In genomic region chr2:92459921-92460707, GRCm38 (mm10) we compare ENCODE assay signal across 8 mouse cellular contexts. TPM values are rescaled to one million over a fixed set of nuclear protein-coding genes. Genes with fewer than 3 reads are reported as not detected.
DNase-seq lines count a peak whose midpoint lies in the region; ATAC-seq and TF ChIP-seq lines count a peak whose summit lies in the region.

Gene Slc35c1 (minus strand): TSS chr2:92460538.

- no peak for DNase-seq in layer of hippocampus, adult 2 months (ENCODE audit: low spot score in 2 of 2)
- no peak for DNase-seq in layer of hippocampus, adult 11-12 months (ENCODE audit: low spot score)
- peak; percentile 47 for DNase-seq in cerebellum, adult 8-10 months
- peak; percentile 30 to 43 for DNase-seq in heart, adult 9 months (ENCODE audit: low spot score in 2 of 2)
- peak; percentile 58 for DNase-seq in kidney, adult 2 months
- DNase-seq in liver, embryonic 11.5 days (ENCODE audit: low spot score), result no peak
- DNase-seq in thymus, postnatal 25 days, result peak; percentile 77

- TF ChIP-seq POLR2A in kidney, adult 2 months (IDR thresholded peaks at IDR 0.05; ENCODE audit: low read depth, low read length), result no peak

- no peaks in the 10 kb centered on the region for H3K36me3 ChIP-seq in kidney, adult 2 months (ENCODE audit: control insufficient read depth, insufficient read depth, low read length)
- no peaks in the 10 kb centered on the region for H3K36me3 ChIP-seq in liver, embryonic 11.5 days (ENCODE audit: control insufficient read depth, insufficient read depth, low read length)

- H3K4me3 ChIP-seq in layer of hippocampus, adult 2 months, result peak within 1 kb of the TSS; percentile 82
- H3K4me3 ChIP-seq in kidney, adult 2 months (ENCODE audit: insufficient read depth, low read depth, low read length), result peak within 1 kb of the TSS; percentile 86
- H3K4me3 ChIP-seq in liver, embryonic 11.5 days (ENCODE audit: low read depth, low read length), result peak within 1 kb of the TSS; percentile 76

- H3K9ac ChIP-seq in liver, embryonic 11.5 days (ENCODE audit: low read depth, low read length), result peak within 1 kb of the TSS; percentile 75

- H3K27ac ChIP-seq in layer of hippocampus, adult 2 months, result peak within 1 kb of the TSS; percentile 91
- peak within 1 kb of the TSS; percentile 59 for H3K27ac ChIP-seq in kidney, adult 2 months (ENCODE audit: insufficient read depth, low read depth, low read length)
- H3K27ac ChIP-seq in liver, embryonic 11.5 days (ENCODE audit: low read depth, low read length), result peak within 1 kb of the TSS; percentile 34; the same call in 1 of the 2 replicates

- peak; percentile 11; the same call in 1 of the 2 replicates for ATAC-seq in liver, embryonic 11.5 days (replicated peaks; ENCODE audit: low FRiP score)
- no peak for ATAC-seq in monocyte, adult 5-6 weeks (replicated peaks; ENCODE audit: insufficient number of reproducible peaks, low FRiP score, low TSS enrichment, poor library complexity, severe bottlenecking)

- no peaks in the 10 kb centered on the region for H3K27me3 ChIP-seq in kidney, adult 2 months (replicated peaks; ENCODE audit: control insufficient read depth, insufficient read depth, low read length)
- H3K27me3 ChIP-seq in liver, embryonic 11.5 days (replicated peaks; ENCODE audit: control insufficient read depth, insufficient read depth, low read length), result peaks cover 7% of the 10 kb centered on the region; the same call in 1 of the 2 replicates

- TF ChIP-seq CTCF in layer of hippocampus, adult 2 months (conservative IDR thresholded peaks at IDR 0.05), result no peak
- TF ChIP-seq CTCF in kidney, adult 2 months (conservative IDR thresholded peaks at IDR 0.05; ENCODE audit: insufficient read depth, insufficient read length, low read depth, low read length), result no peak

- peak within 1 kb of the TSS; percentile 99 for H3K4me2 ChIP-seq in liver, embryonic 11.5 days

- H3K9me3 ChIP-seq in liver, embryonic 11.5 days (ENCODE audit: control insufficient read depth, low read length), result no peaks in the 10 kb centered on the region

- WGBS in kidney, adult 2 months, result 2% methylated on average over 34 of the region's 34 CpGs
- 3% methylated on average over 34 of the region's 34 CpGs for WGBS in liver, embryonic 11.5 days

- H3K4me1 ChIP-seq in kidney, adult 2 months (ENCODE audit: control insufficient read depth, insufficient read depth, low read length), result peaks cover 10% of the 10 kb centered on the region
- peaks cover 34% of the 10 kb centered on the region for H3K4me1 ChIP-seq in liver, embryonic 11.5 days (replicated peaks; ENCODE audit: control insufficient read depth, insufficient read depth, low read length)

RNA-seq across cellular contexts. Expression of gene Slc35c1, which starts in this region (rescaled TPM):
- total RNA-seq in layer of hippocampus, adult 2 months (2021), result 10 to 100 TPM; 14.0 to 15.7 TPM
- 29.6 and 35.4 TPM in 2 replicates for polyA plus RNA-seq in kidney, adult 2 months (2012; rRNA removed)
- 26.8 and 27.4 TPM in 2 replicates for polyA plus RNA-seq in liver, embryonic 11.5 days (2014; fragmentation: Nextera tagmentation; extraction: Ambion mirVana)
- total RNA-seq in monocyte, adult 5-6 weeks (2017), result 9.0 to 24.2 TPM (median 15.1 TPM) in 3 replicates

Comparison
In these comparisons a context has a peak if more than half of its experiments do, and no peak if none do; other contexts are left out.
1. DNase-seq: peak in cerebellum, adult 8-10 months (single experiment), heart, adult 9 months (2 of 2), kidney, adult 2 months (single experiment) and thymus, postnatal 25 days (single experiment); none in layer of hippocampus, adult 2 months (0 of 2), layer of hippocampus, adult 11-12 months (single experiment) and liver, embryonic 11.5 days (single experiment).
2. H3K27ac ChIP-seq: peak in every context shown above with its lines; median percentile 91 in layer of hippocampus, adult 2 months; 59 in kidney, adult 2 months; 34 in liver, embryonic 11.5 days.
3. Peak in every context shown above with its lines, with median percentiles within 50 percentile points of each other: H3K4me3 ChIP-seq.